Mouse (Mus musculus) right cerebral cortex, postnatal 25 days (tissue): ENCODE results near the gene St3gal4.

ENCODE experiments used
- DNase-seq: peaks from one replicate; pipeline ENCODE4 v3.0.0; 2022

The St3gal4 gene

GRCm38 (mm10) chr9:35105438-35105837, 13.6 kb downstream of the St3gal4 start:
- DNase-seq, result no peak

DNA sequence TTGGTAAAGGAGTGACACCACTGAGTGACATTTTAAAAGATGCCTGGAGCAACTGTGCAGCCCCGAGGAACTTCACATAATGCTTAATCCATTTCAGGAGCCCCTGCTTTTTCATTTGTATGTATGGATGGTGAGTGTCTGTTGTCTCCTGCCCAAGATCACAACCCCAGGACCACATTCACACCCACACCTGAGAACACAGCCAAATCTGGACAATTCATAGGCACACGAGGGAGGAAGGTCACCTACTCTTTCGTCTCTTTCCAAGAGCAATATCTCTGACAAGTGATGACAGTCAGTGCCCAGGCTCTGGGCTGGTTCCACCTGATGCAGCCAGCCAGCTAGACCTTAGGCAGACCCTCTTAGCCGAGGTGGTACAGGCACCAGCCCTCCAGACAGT, 14.4 kb downstream of the St3gal4 start:
- DNase-seq, result no peak

DNA sequence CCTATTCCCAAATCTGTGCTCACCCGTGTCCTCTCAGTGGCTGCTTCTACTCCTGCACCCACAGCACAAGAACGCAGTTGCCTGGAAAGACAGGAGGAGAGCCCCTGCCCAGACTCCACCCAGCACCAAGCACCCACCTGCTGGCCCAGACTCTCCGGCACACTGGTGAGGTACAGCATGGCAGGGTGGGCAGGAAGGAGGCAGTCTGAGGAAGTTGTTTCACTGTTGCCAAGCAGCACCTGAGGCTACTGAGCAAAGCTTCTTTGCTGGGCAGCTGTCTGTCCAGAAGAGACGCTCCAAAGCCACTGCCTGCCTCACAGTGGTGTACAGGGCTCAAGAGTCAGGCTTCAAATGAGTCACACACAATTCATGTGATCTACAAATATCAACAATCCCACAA, 20.3 kb downstream of the St3gal4 start:
- DNase-seq, result no peak

DNA sequence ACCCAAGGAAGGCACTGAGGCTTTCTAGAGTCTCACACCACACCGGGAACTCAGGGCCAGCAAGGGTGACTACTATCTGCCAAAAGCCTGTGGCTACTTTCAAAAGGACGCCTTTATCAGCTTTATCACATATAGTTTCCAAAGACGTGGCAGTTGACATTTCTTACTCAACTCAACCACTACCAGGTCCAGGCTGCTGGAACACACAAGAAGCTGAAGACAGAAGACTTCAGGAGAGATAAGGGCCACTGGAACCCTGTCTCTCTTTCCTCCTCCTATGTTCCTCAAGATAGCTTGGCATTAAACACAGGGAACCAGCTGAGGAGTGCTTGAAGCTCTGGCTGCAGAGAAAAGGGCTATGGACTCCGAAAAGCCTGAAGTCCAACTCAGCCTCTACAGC, 21.2 kb downstream of the St3gal4 start:
- DNase-seq, result no peak

GRCm38 (mm10) chr9:35095726-35096125, 23.3 kb downstream of the St3gal4 start:
- DNase-seq, result no peak

GRCm38 (mm10) chr9:35093350-35093749, 25.7 kb downstream of the St3gal4 start:
- no peak for DNase-seq

DNA sequence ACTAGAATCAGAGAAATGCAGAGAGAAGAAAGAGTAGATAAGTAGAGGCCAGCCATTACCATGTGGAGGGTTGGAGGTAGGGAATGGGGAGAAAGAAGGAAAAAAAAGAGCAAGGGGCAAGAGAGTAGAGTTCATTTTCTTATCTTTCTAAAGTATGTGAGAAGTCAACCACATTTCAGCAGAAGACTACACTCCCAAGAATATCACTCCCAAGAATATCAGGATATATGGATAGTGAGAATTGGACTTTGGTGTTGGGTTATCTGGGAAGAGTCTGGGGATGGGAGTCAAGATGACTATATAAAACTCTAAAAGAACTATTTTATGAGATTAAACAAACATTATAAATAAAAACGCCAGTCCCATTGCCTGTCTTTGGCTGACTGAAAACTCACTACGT, 26.2 kb downstream of the St3gal4 start:
- no peak for DNase-seq

DNA sequence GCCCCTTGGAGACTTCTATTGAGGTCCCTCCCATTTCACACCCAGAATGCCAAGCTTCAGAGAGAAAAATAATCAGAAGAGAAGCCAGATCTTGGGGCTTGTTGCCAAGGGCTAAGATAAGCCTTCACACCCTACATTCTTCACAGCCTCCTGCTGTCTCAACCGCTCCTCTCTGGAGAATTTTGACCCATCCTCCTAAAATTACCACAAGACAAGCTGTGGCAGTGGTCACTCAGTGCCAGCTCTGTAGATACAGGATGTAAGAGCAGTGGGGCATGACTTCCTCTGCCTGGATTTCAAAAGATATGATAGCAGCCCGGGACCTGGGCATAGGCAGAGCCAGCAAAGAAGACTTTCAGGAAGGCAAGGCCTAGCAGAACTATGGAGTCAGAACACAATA, 57.6 kb downstream of the St3gal4 start:
- DNase-seq, result no peak

DNA sequence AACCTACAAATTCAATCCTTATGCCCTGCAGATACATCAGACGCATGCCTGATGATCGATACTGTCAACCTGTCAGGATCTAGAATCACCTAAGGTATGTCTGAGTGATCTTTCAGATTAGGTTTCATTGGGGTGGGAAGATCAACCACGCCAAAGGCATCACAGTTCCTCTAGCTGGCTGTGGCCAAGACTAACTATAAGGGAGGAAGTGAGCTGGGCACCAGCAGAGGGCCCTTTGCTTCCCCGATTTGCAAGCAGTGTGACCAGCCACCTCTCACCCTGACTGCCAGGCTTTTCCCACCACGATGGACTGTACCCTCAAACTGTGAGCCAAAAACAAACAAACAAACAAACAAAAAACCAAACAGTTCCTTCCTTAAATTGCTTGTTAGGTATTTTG, 59.2 kb downstream of the St3gal4 start:
- no peak for DNase-seq

DNA sequence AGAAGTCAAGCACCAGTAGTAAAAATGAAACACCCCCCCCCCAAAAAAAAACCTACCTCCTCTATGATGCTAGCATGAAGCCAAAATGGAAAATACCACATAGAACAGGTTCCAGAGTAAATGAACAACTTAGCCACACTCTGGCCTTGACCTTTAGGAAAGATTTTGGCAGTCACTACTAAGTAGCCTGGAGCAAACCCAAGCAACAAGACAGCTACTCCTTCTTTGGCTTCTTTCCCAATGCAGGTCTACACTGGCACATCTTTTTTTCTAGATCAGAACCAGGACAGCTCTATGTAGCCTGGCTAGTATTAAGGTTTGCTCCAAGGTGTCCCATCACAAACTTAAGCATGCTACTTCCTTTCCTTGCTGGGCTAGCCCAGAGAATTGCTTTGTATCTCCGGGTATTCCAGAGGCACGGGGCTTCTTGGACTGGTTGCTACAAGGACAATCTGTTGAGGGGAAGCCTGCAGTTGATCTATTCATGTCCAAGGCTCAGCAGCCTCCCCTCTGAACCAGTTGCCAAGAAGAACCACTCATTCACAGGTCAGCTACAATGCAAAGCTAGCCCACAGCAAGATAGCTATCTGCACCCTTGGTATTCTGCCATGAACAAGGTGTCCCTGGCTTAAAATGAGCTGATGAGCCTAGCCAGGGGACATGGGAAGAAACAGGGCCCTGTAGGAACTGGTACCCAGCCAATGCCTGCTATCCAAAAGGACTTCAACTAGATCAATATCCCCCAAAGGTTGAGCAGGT, 60.3 kb downstream of the St3gal4 start:
- no peak for DNase-seq

- DNase-seq, result no peak
Measured at GRCm38 (mm10) chr9:35058186-35058585, 60.9 kb downstream of the St3gal4 start.

- DNase-seq, result no peak
Measured at GRCm38 (mm10) chr9:35057631-35058030, 61.4 kb downstream of the St3gal4 start.

DNA sequence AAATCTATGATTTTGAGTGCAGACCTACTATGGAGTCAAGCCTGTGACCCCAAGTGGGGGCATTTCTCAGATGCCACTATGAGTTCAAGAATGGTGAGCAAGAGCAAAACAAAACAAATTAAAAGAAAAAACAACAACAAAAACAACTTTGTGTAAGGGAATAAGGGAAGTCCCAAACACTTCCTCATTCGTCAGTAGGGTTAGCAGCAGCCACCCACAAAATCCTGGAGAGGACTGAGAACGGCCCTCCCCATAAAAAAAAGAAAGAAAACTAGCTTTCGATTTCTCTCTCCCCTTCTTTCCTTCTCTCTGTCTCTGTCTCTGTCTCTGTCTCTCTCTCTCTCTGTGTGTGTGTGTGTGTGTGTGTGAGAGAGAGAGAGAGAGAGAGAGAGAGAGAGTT, 62.5 kb downstream of the St3gal4 start:
- DNase-seq, result no peak

DNA sequence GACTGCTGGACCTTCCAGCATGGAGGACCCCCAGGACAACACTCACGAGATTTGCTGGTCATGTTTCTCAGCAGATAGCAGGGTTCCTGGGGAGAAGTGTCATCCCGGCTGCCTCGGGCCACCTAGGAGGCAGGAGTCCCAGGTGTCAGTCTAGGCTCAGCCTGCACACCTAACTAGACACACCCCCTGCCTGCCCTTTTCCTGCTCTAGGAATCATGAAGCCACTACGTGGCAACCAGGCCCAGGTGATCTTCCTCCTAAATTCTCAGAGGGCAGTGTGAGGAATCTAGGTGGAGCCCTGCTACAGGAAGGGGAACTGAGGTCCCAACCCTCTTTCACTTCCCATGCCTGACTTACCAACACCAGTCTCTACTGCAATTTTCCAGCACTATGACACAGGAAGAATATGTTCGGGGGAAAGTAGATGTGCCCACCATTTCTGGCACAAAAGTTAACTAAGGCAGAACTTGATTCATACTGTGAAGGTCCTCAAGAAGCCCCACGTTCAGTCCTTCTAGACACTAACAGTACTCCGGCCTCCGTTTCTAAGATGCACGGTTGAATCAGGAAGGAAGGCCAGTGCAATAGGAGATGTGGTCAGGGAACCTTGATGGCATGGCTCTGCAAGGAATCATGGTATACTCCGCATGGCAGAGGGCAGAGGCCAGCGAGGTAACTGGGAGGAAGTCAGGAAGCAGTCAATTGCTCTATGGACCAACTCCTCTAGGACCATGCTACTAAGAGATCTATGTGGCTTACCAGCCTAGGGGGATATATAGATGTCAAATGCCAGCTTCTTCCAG, 63.3 kb downstream of the St3gal4 start:
- DNase-seq, result peak; percentile 1

DNA sequence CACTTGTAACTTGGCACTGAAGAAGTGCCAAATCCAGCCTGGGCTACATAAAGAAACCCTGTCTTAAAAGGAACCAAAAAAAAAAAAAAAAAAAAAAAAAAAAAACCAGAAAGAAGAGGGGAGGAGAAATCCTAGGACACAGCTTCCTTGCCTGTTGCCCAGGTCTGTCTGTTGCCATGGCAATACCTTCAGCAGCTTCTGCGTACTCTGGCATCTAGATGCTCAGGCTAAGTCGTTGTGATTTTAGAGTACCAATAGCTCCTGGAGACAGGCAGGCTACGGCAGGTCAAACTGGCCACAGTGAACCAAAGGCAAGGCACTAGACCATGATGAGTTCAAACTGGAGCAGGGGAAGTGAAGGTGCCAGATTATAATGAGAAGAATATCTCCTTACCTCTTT, 65.4 kb downstream of the St3gal4 start:
- DNase-seq, result peak; percentile 10

DNA sequence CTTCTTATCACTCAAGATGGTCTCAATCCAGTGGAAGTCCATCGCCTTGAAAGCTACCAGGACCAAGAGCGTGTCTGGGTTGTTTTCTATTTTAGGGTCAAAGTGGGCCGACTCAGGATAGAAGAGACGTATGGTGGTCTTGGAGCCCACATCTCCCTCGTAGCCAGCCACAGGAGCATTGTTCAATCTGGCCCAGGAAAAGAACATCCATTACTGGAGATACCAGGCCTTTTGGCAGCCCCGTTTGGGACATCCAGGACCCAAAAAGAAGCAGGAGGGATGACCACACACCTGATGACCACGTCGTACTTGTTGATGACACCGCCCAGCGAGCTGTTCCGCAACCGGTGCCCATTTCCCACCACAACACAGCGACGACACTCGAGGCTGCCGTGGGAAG, 66.0 kb downstream of the St3gal4 start:
- DNase-seq, result peak; percentile 3

GRCm38 (mm10) chr9:35052671-35053070, 66.4 kb downstream of the St3gal4 start:
- no peak for DNase-seq

GRCm38 (mm10) chr9:35051666-35052065, 67.4 kb downstream of the St3gal4 start:
- peak; percentile 1 for DNase-seq

GRCm38 (mm10) chr9:35050701-35051454, 68.2 kb downstream of the St3gal4 start:
- DNase-seq, result peak; percentile 0

GRCm38 (mm10) chr9:35049891-35050527, 69.1 kb downstream of the St3gal4 start:
- peak; percentile 1 for DNase-seq

DNA sequence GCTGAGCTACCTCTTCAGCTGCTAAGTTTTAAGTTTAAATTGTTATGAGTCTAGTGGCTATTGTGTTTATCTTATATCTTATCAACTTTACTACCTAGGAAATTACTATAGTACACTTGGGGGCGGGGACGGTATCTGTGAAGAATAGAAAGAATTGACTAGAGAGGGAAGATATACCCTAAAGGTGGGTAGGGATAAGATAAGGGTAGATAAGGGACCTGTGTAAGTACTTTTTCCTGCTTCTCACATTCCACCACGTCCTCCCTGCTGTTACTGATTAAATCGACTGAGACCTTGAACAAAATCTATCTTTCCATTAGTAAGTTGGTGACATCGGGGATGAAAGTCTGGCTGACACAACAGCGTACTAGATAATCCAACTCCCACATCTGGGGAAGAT, 70.6 kb downstream of the St3gal4 start:
- no peak for DNase-seq

DNA sequence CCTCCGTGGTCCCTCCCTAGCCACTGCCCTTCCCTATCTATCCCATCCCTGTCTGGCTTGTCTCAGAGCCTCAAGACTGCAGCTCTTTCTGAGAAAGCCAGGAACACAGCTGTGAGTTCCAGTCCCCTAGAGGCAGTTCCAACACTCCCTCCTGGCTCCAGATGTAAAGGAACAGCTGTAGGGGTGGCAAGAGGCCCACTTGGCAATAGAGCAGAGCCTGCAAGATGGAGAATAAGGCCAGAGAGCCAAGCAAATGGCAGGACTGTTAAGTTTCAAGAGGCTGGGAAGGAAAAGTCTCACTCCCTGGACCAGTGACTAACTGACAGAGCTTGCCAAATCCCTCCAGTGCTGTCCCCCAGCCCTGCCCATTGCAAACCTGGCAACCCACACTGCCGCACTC, 73.3 kb downstream of the St3gal4 start:
- peak; percentile 12 for DNase-seq

GRCm38 (mm10) chr9:35045031-35045531, 74.0 kb downstream of the St3gal4 start:
- peak; percentile 2 for DNase-seq
